Mouse (Mus musculus): Measurements from ENCODE around the gene Sesn3.
"Not testable (repeated sequence)": the region's sequence is repeated elsewhere in the genome, so short reads cannot be mapped to it uniquely, and the experiment has no call there.

Gene Sesn3

GRCm38 (mm10) chr9:14274986-14275720, at the start of gene Sesn3:
Sesn3 (plus strand) TSS chr9:14275067.
- DNase-seq, result peak; percentile 91

GRCm38 (mm10) chr9:14227086-14227485, 47.8 kb upstream of the Sesn3 start:
- not testable (repeated sequence) for DNase-seq

- DNase-seq, result peak; percentile 34
These were observed 41.0 kb upstream of the Sesn3 start for GRCm38 (mm10) chr9:14233702-14234373.

GRCm38 (mm10) chr9:14235286-14235685, 39.6 kb upstream of the Sesn3 start:
- DNase-seq, result no peak

- DNase-seq, result not testable (repeated sequence)
These were observed 33.9 kb upstream of the Sesn3 start for GRCm38 (mm10) chr9:14241003-14241402.

- no peak for DNase-seq
These were observed 32.6 kb upstream of the Sesn3 start for GRCm38 (mm10) chr9:14242308-14242707.

- no peak for DNase-seq
These were observed 30.3 kb upstream of the Sesn3 start for GRCm38 (mm10) chr9:14244528-14244927.

GRCm38 (mm10) chr9:14245013-14245586, 29.8 kb upstream of the Sesn3 start:
- DNase-seq, result peak; percentile 11

GRCm38 (mm10) chr9:14246016-14246799, 28.7 kb upstream of the Sesn3 start:
- DNase-seq, result peak; percentile 70

GRCm38 (mm10) chr9:14247480-14248208, 27.2 kb upstream of the Sesn3 start:
- DNase-seq, result no peak

- DNase-seq, result no peak
These were observed 26.7 kb upstream of the Sesn3 start for GRCm38 (mm10) chr9:14248209-14248596.

GRCm38 (mm10) chr9:14261150-14261549, 13.7 kb upstream of the Sesn3 start:
- no peak for DNase-seq

- no peak for DNase-seq
These were observed 12.3 kb upstream of the Sesn3 start for GRCm38 (mm10) chr9:14262568-14262972.

- DNase-seq, result no peak
These were observed 8.4 kb upstream of the Sesn3 start for GRCm38 (mm10) chr9:14266470-14266869.

- no peak for DNase-seq
These were observed 6.3 kb upstream of the Sesn3 start for GRCm38 (mm10) chr9:14268578-14268977.

GRCm38 (mm10) chr9:14272921-14273320, 1.9 kb upstream of the Sesn3 start:
- no peak for DNase-seq

GRCm38 (mm10) chr9:14274586-14274985, 281 bp upstream of the Sesn3 start:
- no peak for DNase-seq

- DNase-seq, result peak; percentile 100
These were observed 1.1 kb downstream of the Sesn3 start for GRCm38 (mm10) chr9:14275792-14276480.

GRCm38 (mm10) chr9:14276481-14277287, 1.8 kb downstream of the Sesn3 start:
- no peak for DNase-seq

GRCm38 (mm10) chr9:14277365-14277991, 2.6 kb downstream of the Sesn3 start:
- DNase-seq, result peak; percentile 66

Measured in retina, postnatal 1 day (tissue).